Comparison of ENCODE assay signal across 7 mouse cellular contexts in genomic region chr3:104441870-104442283, GRCm38 (mm10).
DNase-seq lines count a peak whose midpoint lies in the region; ATAC-seq and TF ChIP-seq lines count a peak whose summit lies in the region.

No protein-coding gene starts in this region.

- H3K9me3 ChIP-seq in embryonic facial prominence, embryonic 12.5 days, result no peaks in the 10 kb centered on the region
- H3K9me3 ChIP-seq in limb, embryonic 13.5 days, result no peaks in the 10 kb centered on the region
- H3K9me3 ChIP-seq in midbrain, embryonic 16.5 days (replicated peaks; ENCODE audit: control insufficient read depth, low read length, poor library complexity, severe bottlenecking), result no peaks in the 10 kb centered on the region

- H3K27ac ChIP-seq in embryonic facial prominence, embryonic 12.5 days, result peak overlapping the region; percentile 36; the same call in 1 of the 2 replicates
- peak overlapping the region; percentile 77 for H3K27ac ChIP-seq in heart, adult 2 months
- peak overlapping the region; percentile 44; the same call in 1 of the 2 replicates for H3K27ac ChIP-seq in limb, embryonic 13.5 days
- peak overlapping the region; percentile 9; the same call in 1 of the 2 replicates for H3K27ac ChIP-seq in midbrain, embryonic 16.5 days (ENCODE audit: low read length)

- no peaks in the 10 kb centered on the region for H3K27me3 ChIP-seq in embryonic facial prominence, embryonic 12.5 days
- no peaks in the 10 kb centered on the region for H3K27me3 ChIP-seq in heart, adult 2 months (ENCODE audit: control insufficient read depth, insufficient read depth, low read length)
- no peaks in the 10 kb centered on the region for H3K27me3 ChIP-seq in limb, embryonic 13.5 days
- H3K27me3 ChIP-seq in midbrain, embryonic 16.5 days (ENCODE audit: control insufficient read depth, insufficient read depth, low read depth, low read length), result no peaks in the 10 kb centered on the region

- H3K4me3 ChIP-seq in embryonic facial prominence, embryonic 12.5 days, result peak overlapping the region; percentile 10; the same call in 1 of the 2 replicates
- H3K4me3 ChIP-seq in heart, adult 2 months, result peak overlapping the region; percentile 28; the same call in 1 of the 2 replicates
- peak overlapping the region; percentile 30 for H3K4me3 ChIP-seq in limb, embryonic 13.5 days
- H3K4me3 ChIP-seq in midbrain, embryonic 16.5 days (ENCODE audit: low read depth, low read length), result peak overlapping the region; percentile 19; the same call in 1 of the 2 replicates

- H3K79me2 ChIP-seq in heart, adult 2 months (replicated peaks; ENCODE audit: control insufficient read depth, insufficient read depth, low read length), result no peaks in the 10 kb centered on the region

- TF ChIP-seq CTCF in heart, adult 2 months (IDR thresholded peaks at IDR 0.05), result no peak; the same call in none of the 2 replicates

- DNase-seq in adrenal gland, postnatal 25 days, result peak; percentile 97
- peak; percentile 95 to 97 for DNase-seq in heart, adult 2 months
- DNase-seq in kidney, adult 8-10 months, result peak; percentile 93 to 96
- DNase-seq in spleen, postnatal 10 days (ENCODE audit: low spot score in 2 of 2), result peak; percentile 74 to 91

- no peak overlapping the region for H3K9ac ChIP-seq in embryonic facial prominence, embryonic 12.5 days
- H3K9ac ChIP-seq in heart, adult 2 months (ENCODE audit: low read depth, low read length), result peak overlapping the region; percentile 23
- H3K9ac ChIP-seq in limb, embryonic 13.5 days, result peak overlapping the region; percentile 57
- H3K9ac ChIP-seq in midbrain, embryonic 16.5 days (ENCODE audit: low read depth, low read length), result peak overlapping the region; percentile 57; the same call in 1 of the 2 replicates

- peak; percentile 92 for ATAC-seq in embryonic facial prominence, embryonic 12.5 days (ENCODE audit: insufficient number of reproducible peaks, insufficient read depth, low FRiP score, low TSS enrichment)
- peak; percentile 90 for ATAC-seq in limb, embryonic 13.5 days (ENCODE audit: low FRiP score, low read depth)
- ATAC-seq in midbrain, embryonic 16.5 days, result peak; percentile 97

- H3K36me3 ChIP-seq in embryonic facial prominence, embryonic 12.5 days, result no peaks in the 10 kb centered on the region
- no peaks in the 10 kb centered on the region for H3K36me3 ChIP-seq in heart, adult 2 months (ENCODE audit: control insufficient read depth, insufficient read depth, low read length)
- H3K36me3 ChIP-seq in limb, embryonic 13.5 days, result no peaks in the 10 kb centered on the region
- no peaks in the 10 kb centered on the region for H3K36me3 ChIP-seq in midbrain, embryonic 16.5 days (ENCODE audit: control insufficient read depth, insufficient read depth, low read length)

- peak overlapping the region; percentile 39 for H3K4me2 ChIP-seq in embryonic facial prominence, embryonic 12.5 days (replicated peaks)
- peak overlapping the region; percentile 61 for H3K4me2 ChIP-seq in limb, embryonic 13.5 days (replicated peaks)
- H3K4me2 ChIP-seq in midbrain, embryonic 16.5 days (ENCODE audit: low read length), result peak overlapping the region; percentile 53

- peak; percentile 66 for TF ChIP-seq POLR2A in heart, adult 2 months (IDR thresholded peaks at IDR 0.05; ENCODE audit: insufficient read depth, low read depth, low read length)

- no peaks in the 10 kb centered on the region for H3K4me1 ChIP-seq in embryonic facial prominence, embryonic 12.5 days
- H3K4me1 ChIP-seq in heart, adult 2 months (ENCODE audit: control insufficient read depth, insufficient read depth, low read length), result peaks cover 5% of the 10 kb centered on the region
- peaks cover 3% of the 10 kb centered on the region; the same call in 1 of the 2 replicates for H3K4me1 ChIP-seq in limb, embryonic 13.5 days
- H3K4me1 ChIP-seq in midbrain, embryonic 16.5 days (ENCODE audit: control insufficient read depth, insufficient read depth, low read length), result peaks cover 4% of the 10 kb centered on the region; the same call in 1 of the 2 replicates

- WGBS in embryonic facial prominence, embryonic 12.5 days, result 16% methylated on average over 15 of the region's 15 CpGs
- WGBS in heart, adult 2 months, result under 1% methylated on average over 15 of the region's 15 CpGs
- WGBS in limb, embryonic 13.5 days, result 11% methylated on average over 15 of the region's 15 CpGs
- WGBS in midbrain, embryonic 16.5 days, result 15% methylated on average over 15 of the region's 15 CpGs

- TF ChIP-seq EP300 in heart, adult 2 months (IDR thresholded peaks at IDR 0.05; ENCODE audit: insufficient read depth, low read depth, low read length), result peak; percentile 99

- intact Hi-C loops in heart, adult 2 months (cut with DNase I), result loop anchor here (1.0 to 5.0 kb wide), 5 partner anchors 125 to 530 kb away; partner anchors contain the start of genes Magi3 and Rsbn1

Comparison
In these comparisons a context has a peak if more than half of its experiments do, and no peak if none do; other contexts are left out.
1. Peak in every context shown above with its lines: DNase-seq, ATAC-seq, H3K4me3 ChIP-seq and H3K27ac ChIP-seq.
2. H3K27ac ChIP-seq: peak in every context shown above with its lines; median percentile 77 in heart, adult 2 months; 44 in limb, embryonic 13.5 days; 36 in embryonic facial prominence, embryonic 12.5 days; 9 in midbrain, embryonic 16.5 days.